Comparison of ENCODE assay signal across 24 mouse cellular contexts in the genomic region with DNA sequence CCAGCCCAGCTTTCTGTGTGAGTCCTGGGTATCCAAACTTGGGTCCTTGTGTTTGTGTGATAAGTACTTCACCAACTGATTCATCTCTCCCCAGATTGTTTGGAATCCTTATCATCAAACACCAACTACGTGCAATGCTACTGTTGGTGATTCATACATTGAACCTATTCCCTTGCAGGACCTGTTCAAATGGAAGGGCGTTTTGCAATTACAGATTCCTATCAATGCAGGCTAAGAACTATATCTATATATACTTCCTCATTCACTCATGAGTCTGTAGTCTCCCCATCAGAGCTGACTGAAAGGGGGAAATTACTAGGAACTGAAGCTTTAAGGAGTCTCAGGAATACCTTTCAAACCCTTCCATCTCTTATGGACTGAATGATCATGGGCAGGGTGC. TPM values are rescaled to one million over a fixed set of nuclear protein-coding genes. Genes with fewer than 3 reads are reported as not detected.
DNase-seq lines count a peak whose midpoint lies in the region; ATAC-seq and TF ChIP-seq lines count a peak whose summit lies in the region.
"Had no signal": no experiment of that assay in that cellular context is flagged by ENCODE, and none has a peak within 500 bp of the region (broad histone marks: within the 10 kb centered on the region; RNA-seq: fewer than 3 reads in every experiment).

No protein-coding gene starts in this region.

- H3K27ac ChIP-seq in CH12.LX (ENCODE audit: insufficient read depth, low read depth): no peak overlapping the region
- H3K27ac ChIP-seq: embryonic facial prominence, embryonic 10.5 days; embryonic facial prominence, embryonic 13.5 days; forebrain, embryonic 12.5 days; forebrain, embryonic 15.5 days; hindbrain, embryonic 12.5 days; hindbrain, embryonic 15.5 days had no signal

- no peak for DNase-seq in CH12.LX (ENCODE audit: extremely low read depth)
- DNase-seq in gastrocnemius, adult 18-20 months (ENCODE audit: low spot score): no peak
- DNase-seq in left cerebral cortex, postnatal 4 days: no peak
- no peak for DNase-seq in right cerebral cortex, adult 2 months (ENCODE audit: low spot score in 2 of 2)
- DNase-seq: adrenal gland, adult 2 months; adrenal gland, postnatal 14 days; cerebellum, adult 11 months; cerebellum, adult 2 months; cerebellum, adult 9-11 months; cerebellum, postnatal 25 days; embryo, embryonic 11 days; gastrocnemius, postnatal 10 days; gastrocnemius, postnatal 36 days had no signal

- no peak for TF ChIP-seq POLR2A in CH12.LX (IDR thresholded peaks at IDR 0.05; ENCODE audit: low read depth, low read length)

- intact Hi-C loops in left cerebral cortex, postnatal 4 days (cut with DNase I): no loop called here

- H3K27me3 ChIP-seq in CH12.LX (replicated peaks): no peaks in the 10 kb centered on the region
- H3K27me3 ChIP-seq: embryonic facial prominence, embryonic 13.5 days; forebrain, embryonic 12.5 days; forebrain, embryonic 15.5 days; hindbrain, embryonic 12.5 days; hindbrain, embryonic 15.5 days had no signal

- TF ChIP-seq CTCF in CH12.LX (conservative IDR thresholded peaks at IDR 0.05 in 1 of 2, IDR thresholded peaks at IDR 0.05 in 1 of 2; ENCODE audit: low read depth in 2 of 2, low read length in 2 of 2): no peak

- in situ Hi-C loops in CH12.LX (cut with MboI; ENCODE audit: low pct_ligation_motif_present, low pct_unique_long_range_greater_than_20kb, low sequenced_read_pairs): loop anchor here (25.0 kb wide), 1 partner anchor 246 kb away; no protein-coding TSS in a partner anchor

- peaks cover 9 to 50% of the 10 kb centered on the region in 2 experiments for H3K4me1 ChIP-seq in CH12.LX (ENCODE audit: control insufficient read depth in 1 of 2, insufficient read depth in 2 of 2)
- H3K4me1 ChIP-seq: embryonic facial prominence, embryonic 10.5 days; embryonic facial prominence, embryonic 13.5 days; forebrain, embryonic 12.5 days; forebrain, embryonic 15.5 days; hindbrain, embryonic 12.5 days; hindbrain, embryonic 15.5 days had no signal

- no peak overlapping the region for H3K4me2 ChIP-seq in CH12.LX (ENCODE audit: insufficient read depth, low read depth, poor library complexity, severe bottlenecking)
- H3K4me2 ChIP-seq: embryonic facial prominence, embryonic 13.5 days; forebrain, embryonic 12.5 days; forebrain, embryonic 15.5 days; heart, embryonic 11.5 days; hindbrain, embryonic 12.5 days; hindbrain, embryonic 15.5 days had no signal

- no peaks in the 10 kb centered on the region for H3K79me2 ChIP-seq in CH12.LX (replicated peaks; ENCODE audit: control insufficient read depth, extremely low read depth, insufficient read depth, poor library complexity, severe bottlenecking)

- dilution Hi-C loops in CH12.LX (cut with MboI; ENCODE audit: extremely low pct_ligation_motif_present, extremely low pct_unique_long_range_greater_than_20kb, low sequenced_read_pairs): no loop called here

- no peak for TF ChIP-seq RAD21 in CH12.LX (IDR thresholded peaks at IDR 0.05; ENCODE audit: low read depth, low read length)

- H3K4me3 ChIP-seq in CH12.LX (replicated peaks in 1 of 3; ENCODE audit: low read depth in 2 of 3, low read length in 2 of 3, poor library complexity in 1 of 3): no peak overlapping the region
- H3K4me3 ChIP-seq: embryonic facial prominence, embryonic 10.5 days; embryonic facial prominence, embryonic 13.5 days; erythroblast, embryonic 14.5 days; forebrain, embryonic 12.5 days; forebrain, embryonic 15.5 days; hindbrain, embryonic 12.5 days; hindbrain, embryonic 15.5 days had no signal

- H3K9me3 ChIP-seq in CH12.LX (replicated peaks; ENCODE audit: low read length): no peaks in the 10 kb centered on the region
- H3K9me3 ChIP-seq: embryonic facial prominence, embryonic 10.5 days; embryonic facial prominence, embryonic 13.5 days; forebrain, embryonic 12.5 days; forebrain, embryonic 15.5 days; hindbrain, embryonic 12.5 days; hindbrain, embryonic 15.5 days had no signal

- H3K9ac ChIP-seq in CH12.LX (ENCODE audit: insufficient read depth, low read depth): no peak overlapping the region
- H3K9ac ChIP-seq: embryonic facial prominence, embryonic 13.5 days; forebrain, embryonic 12.5 days; forebrain, embryonic 15.5 days; hindbrain, embryonic 12.5 days; hindbrain, embryonic 15.5 days had no signal

- TF ChIP-seq EP300 in CH12.LX (IDR thresholded peaks at IDR 0.05; ENCODE audit: low read length): no peak

- ATAC-seq in common myeloid progenitor, adult 5-6 weeks (replicated peaks; ENCODE audit: low read depth, poor library complexity, severe bottlenecking): peak; percentile 77
- peak; percentile 65 for ATAC-seq in megakaryocyte, adult 5-6 weeks (ENCODE audit: poor library complexity, severe bottlenecking)
- ATAC-seq: forebrain, embryonic 15.5 days had no signal

- H3K36me3 ChIP-seq in CH12.LX (replicated peaks in 1 of 2; ENCODE audit: control insufficient read depth in 1 of 2, insufficient read depth in 1 of 2, low read length in 1 of 2): no peaks in the 10 kb centered on the region
- H3K36me3 ChIP-seq: embryonic facial prominence, embryonic 10.5 days; embryonic facial prominence, embryonic 13.5 days; forebrain, embryonic 12.5 days; forebrain, embryonic 15.5 days; hindbrain, embryonic 12.5 days; hindbrain, embryonic 15.5 days had no signal

TF ChIP-seq in CH12.LX, 34 proteins besides CTCF, POLR2A, EP300 and RAD21:
- TF ChIP-seq IRF4 (IDR thresholded peaks at IDR 0.05; ENCODE audit: low read depth, low read length): peak; percentile 0; the same call in 1 of the 2 replicates
- no peak for TF ChIP-seq JUN (IDR thresholded peaks at IDR 0.05; ENCODE audit: insufficient read depth, low read depth, low read length)
- TF ChIP-seq MYC (IDR thresholded peaks at IDR 0.05; ENCODE audit: low read depth, low read length): no peak

RNA-seq across cellular contexts. Expression of gene Hivep2, which starts 24.5 kb away (rescaled TPM):
- 1.8 and 2.7 TPM in 2 replicates for total RNA-seq in CH12.LX (2012; rRNA removed)
- total RNA-seq in CH12.LX (2014; rRNA removed): 0.59 and 0.77 TPM in 2 replicates
- polyA plus RNA-seq in CH12.LX (2012; ENCODE audit: insufficient read length, low read depth): 1.1 and 1.4 TPM in 2 replicates
- 1.5 and 1.8 TPM in 2 replicates for total RNA-seq in common myeloid progenitor, adult 5-6 weeks (2017)
- 3.4 and 5.2 TPM in 2 replicates for total RNA-seq in megakaryocyte, adult 5-6 weeks (2015)
- 1.7 and 2.0 TPM in 2 replicates for total RNA-seq in megakaryocyte, adult 5-6 weeks (2017)
- 10 to 100 TPM; 47.5 to 48.3 TPM for total RNA-seq in gastrocnemius, adult 18-20 months (2021)
- 100 to 1,000 TPM; 193 to 194 TPM for total RNA-seq in left cerebral cortex, postnatal 4 days (2021)
- total RNA-seq: MEL had no signal
- polyA plus RNA-seq: erythroblast, embryonic 14.5 days had no signal

Comparison
In these comparisons a context has a peak if more than half of its experiments do, and no peak if none do; other contexts are left out.
1. RNA of gene Hivep2, which starts 24.5 kb away (total RNA-seq): 193 to 194 TPM in left cerebral cortex, postnatal 4 days and 47.5 to 48.3 TPM in gastrocnemius, adult 18-20 months; 1.7 to 5.2 TPM in megakaryocyte, adult 5-6 weeks, 0.59 to 2.7 TPM in CH12.LX and 1.5 to 1.8 TPM in common myeloid progenitor, adult 5-6 weeks; every median in the first group is over 4 times any median in the second.